Mouse (Mus musculus): Measurements from ENCODE around the gene Vsx1. TPM values are rescaled to one million over a fixed set of nuclear protein-coding genes. Genes with fewer than 3 reads are reported as not detected.

Vsx1 gene
- polyA plus RNA-seq (2014; fragmentation: Nextera tagmentation; extraction: Ambion mirVana), result not detected in 2 replicates

- ATAC-seq (ENCODE audit: low FRiP score, low TSS enrichment), result no peak
- peak within 1 kb of the TSS; percentile 37 for H3K4me2 ChIP-seq (replicated peaks; ENCODE audit: low read depth, low read length)
Observed at GRCm38 (mm10) chr2:150689223-150689800, at the start of gene Vsx1. Vsx1 (minus strand) TSS chr2:150689360.

GRCm38 (mm10) chr2:150737881-150738280 is 48.7 kb upstream of the Vsx1 start:
- no peak overlapping the region for H3K4me2 ChIP-seq (replicated peaks; ENCODE audit: low read depth, low read length)
- WGBS, result 79% methylated on average over 9 of the region's 9 CpGs

More at GRCm38 (mm10) chr2:150689223-150689800, at the start of gene Vsx1:
- Histone ChIP-seq H3K27ac (ENCODE audit: low read depth, low read length) (no peak within 1 kb of the TSS), H3K9me3 (ENCODE audit: control insufficient read depth, low read length) (no peaks in the 10 kb centered on the region; the same call in 1 of the 2 replicates), H3K9ac (ENCODE audit: low read depth, low read length) (no peak within 1 kb of the TSS; the same call in 1 of the 2 replicates), H3K27me3 (ENCODE audit: control insufficient read depth, insufficient read depth, low read length) (peaks cover 58% of the 10 kb centered on the region), H3K4me3 (ENCODE audit: low read length) (peak within 1 kb of the TSS; percentile 31), H3K4me1 (ENCODE audit: control insufficient read depth, insufficient read depth, low read length) (no peaks in the 10 kb centered on the region), H3K36me3 (ENCODE audit: control insufficient read depth, insufficient read depth, low read length) (no peaks in the 10 kb centered on the region)
- WGBS, result 51% methylated on average over 16 of the region's 16 CpGs

GRCm38 (mm10) chr2:150735756-150736576 is 46.8 kb upstream of the Vsx1 start:
- no peaks in the 10 kb centered on the region for H3K4me1 ChIP-seq (ENCODE audit: control insufficient read depth, insufficient read depth, low read length)
- no peak overlapping the region for H3K4me3 ChIP-seq (ENCODE audit: low read length)
- no peaks in the 10 kb centered on the region for H3K36me3 ChIP-seq (ENCODE audit: control insufficient read depth, insufficient read depth, low read length)
- no peak overlapping the region for H3K4me2 ChIP-seq (replicated peaks; ENCODE audit: low read depth, low read length)
- H3K27me3 ChIP-seq (ENCODE audit: control insufficient read depth, insufficient read depth, low read length), result no peaks in the 10 kb centered on the region
- WGBS, result 57% methylated on average over 11 of the region's 11 CpGs
- H3K9me3 ChIP-seq (ENCODE audit: control insufficient read depth, low read length), result no peaks in the 10 kb centered on the region
- H3K27ac ChIP-seq (ENCODE audit: low read depth, low read length), result no peak overlapping the region
- ATAC-seq (ENCODE audit: low FRiP score, low TSS enrichment), result peak; percentile 52; the same call in 1 of the 2 replicates
- H3K9ac ChIP-seq (ENCODE audit: low read depth, low read length), result no peak overlapping the region

More at GRCm38 (mm10) chr2:150737881-150738280, 48.7 kb upstream of the Vsx1 start:
- no peaks in the 10 kb centered on the region for H3K36me3 ChIP-seq (ENCODE audit: control insufficient read depth, insufficient read depth, low read length)
- H3K4me1 ChIP-seq (ENCODE audit: control insufficient read depth, insufficient read depth, low read length), result no peaks in the 10 kb centered on the region
- H3K27me3 ChIP-seq (ENCODE audit: control insufficient read depth, insufficient read depth, low read length), result no peaks in the 10 kb centered on the region
- H3K27ac ChIP-seq (ENCODE audit: low read depth, low read length), result no peak overlapping the region
- no peak overlapping the region for H3K9ac ChIP-seq (ENCODE audit: low read depth, low read length)
- no peak overlapping the region for H3K4me3 ChIP-seq (ENCODE audit: low read length)
- no peaks in the 10 kb centered on the region for H3K9me3 ChIP-seq (ENCODE audit: control insufficient read depth, low read length)
- no peak for ATAC-seq (ENCODE audit: low FRiP score, low TSS enrichment)

DNA sequence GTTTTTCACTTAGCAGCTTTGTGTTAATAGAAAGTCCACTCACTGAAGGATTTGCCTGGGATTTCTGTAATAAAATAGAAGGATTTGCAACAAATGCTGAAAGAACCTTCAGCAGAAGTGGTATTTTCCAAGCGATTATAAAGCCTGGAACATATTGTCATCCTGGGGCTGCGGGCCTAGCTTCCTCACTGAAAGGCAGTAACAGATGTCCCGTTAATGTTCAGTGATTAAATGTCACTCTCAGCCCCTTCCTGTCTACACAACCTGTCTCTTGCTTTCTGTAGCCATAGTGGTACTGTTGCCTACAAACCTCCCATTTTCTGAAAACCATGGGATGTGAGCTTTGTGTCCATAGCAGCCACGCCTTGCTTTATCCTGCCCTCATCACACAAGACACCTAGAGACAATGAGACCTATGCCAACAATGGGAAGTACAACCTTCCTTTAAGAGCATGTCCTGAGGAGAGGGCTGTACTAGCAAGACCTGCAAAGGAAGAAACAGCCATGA is 23.1 kb upstream of the Vsx1 start:
- WGBS, result 79% methylated on average over 4 of the region's 4 CpGs
- no peak overlapping the region for H3K9ac ChIP-seq (ENCODE audit: low read depth, low read length)
- H3K27me3 ChIP-seq (ENCODE audit: control insufficient read depth, insufficient read depth, low read length), result no peaks in the 10 kb centered on the region
- no peak overlapping the region for H3K27ac ChIP-seq (ENCODE audit: low read depth, low read length)
- ATAC-seq (ENCODE audit: low FRiP score, low TSS enrichment), result no peak
- H3K9me3 ChIP-seq (ENCODE audit: control insufficient read depth, low read length), result no peaks in the 10 kb centered on the region
- no peak overlapping the region for H3K4me3 ChIP-seq (ENCODE audit: low read length)
- H3K36me3 ChIP-seq (ENCODE audit: control insufficient read depth, insufficient read depth, low read length), result no peaks in the 10 kb centered on the region
- no peaks in the 10 kb centered on the region for H3K4me1 ChIP-seq (ENCODE audit: control insufficient read depth, insufficient read depth, low read length)
- no peak overlapping the region for H3K4me2 ChIP-seq (replicated peaks; ENCODE audit: low read depth, low read length)

GRCm38 (mm10) chr2:150691481-150692170 is 2.5 kb upstream of the Vsx1 start:
- Histone ChIP-seq H3K9me3 (ENCODE audit: control insufficient read depth, low read length) (no peaks in the 10 kb centered on the region; the same call in 1 of the 2 replicates), H3K4me2 (replicated peaks; ENCODE audit: low read depth, low read length) (no peak overlapping the region), H3K27me3 (ENCODE audit: control insufficient read depth, insufficient read depth, low read length) (peaks cover 44% of the 10 kb centered on the region), H3K27ac (ENCODE audit: low read depth, low read length) (no peak overlapping the region), H3K36me3 (ENCODE audit: control insufficient read depth, insufficient read depth, low read length) (no peaks in the 10 kb centered on the region), H3K4me3 (ENCODE audit: low read length) (no peak overlapping the region), H3K9ac (ENCODE audit: low read depth, low read length) (no peak overlapping the region), H3K4me1 (ENCODE audit: control insufficient read depth, insufficient read depth, low read length) (no peaks in the 10 kb centered on the region)
- 84% methylated on average over 6 of the region's 6 CpGs for WGBS
- ATAC-seq (ENCODE audit: low FRiP score, low TSS enrichment), result no peak

GRCm38 (mm10) chr2:150690216-150690615 is 1.1 kb upstream of the Vsx1 start:
- Histone ChIP-seq H3K4me1 (ENCODE audit: control insufficient read depth, insufficient read depth, low read length) (no peaks in the 10 kb centered on the region), H3K36me3 (ENCODE audit: control insufficient read depth, insufficient read depth, low read length) (no peaks in the 10 kb centered on the region), H3K27me3 (ENCODE audit: control insufficient read depth, insufficient read depth, low read length) (peaks cover 58% of the 10 kb centered on the region), H3K27ac (ENCODE audit: low read depth, low read length) (no peak overlapping the region), H3K4me2 (replicated peaks; ENCODE audit: low read depth, low read length) (no peak overlapping the region), H3K9me3 (ENCODE audit: control insufficient read depth, low read length) (no peaks in the 10 kb centered on the region; the same call in 1 of the 2 replicates), H3K4me3 (ENCODE audit: low read length) (no peak overlapping the region), H3K9ac (ENCODE audit: low read depth, low read length) (no peak overlapping the region)
- ATAC-seq (ENCODE audit: low FRiP score, low TSS enrichment), result no peak
- WGBS, result 11% methylated on average over 11 of the region's 11 CpGs

GRCm38 (mm10) chr2:150688541-150689186 is 496 bp downstream of the Vsx1 start:
- Histone ChIP-seq H3K27me3 (ENCODE audit: control insufficient read depth, insufficient read depth, low read length) (peaks cover 58% of the 10 kb centered on the region), H3K9ac (ENCODE audit: low read depth, low read length) (no peak overlapping the region; the same call in 1 of the 2 replicates), H3K4me1 (ENCODE audit: control insufficient read depth, insufficient read depth, low read length) (no peaks in the 10 kb centered on the region), H3K27ac (ENCODE audit: low read depth, low read length) (no peak overlapping the region), H3K36me3 (ENCODE audit: control insufficient read depth, insufficient read depth, low read length) (no peaks in the 10 kb centered on the region), H3K9me3 (ENCODE audit: control insufficient read depth, low read length) (no peaks in the 10 kb centered on the region), H3K4me2 (replicated peaks; ENCODE audit: low read depth, low read length) (peak overlapping the region; percentile 37), H3K4me3 (ENCODE audit: low read length) (peak overlapping the region; percentile 31)
- peak; percentile 50 for ATAC-seq (ENCODE audit: low FRiP score, low TSS enrichment)
- WGBS, result under 1% methylated on average over 33 of the region's 44 CpGs

DNA sequence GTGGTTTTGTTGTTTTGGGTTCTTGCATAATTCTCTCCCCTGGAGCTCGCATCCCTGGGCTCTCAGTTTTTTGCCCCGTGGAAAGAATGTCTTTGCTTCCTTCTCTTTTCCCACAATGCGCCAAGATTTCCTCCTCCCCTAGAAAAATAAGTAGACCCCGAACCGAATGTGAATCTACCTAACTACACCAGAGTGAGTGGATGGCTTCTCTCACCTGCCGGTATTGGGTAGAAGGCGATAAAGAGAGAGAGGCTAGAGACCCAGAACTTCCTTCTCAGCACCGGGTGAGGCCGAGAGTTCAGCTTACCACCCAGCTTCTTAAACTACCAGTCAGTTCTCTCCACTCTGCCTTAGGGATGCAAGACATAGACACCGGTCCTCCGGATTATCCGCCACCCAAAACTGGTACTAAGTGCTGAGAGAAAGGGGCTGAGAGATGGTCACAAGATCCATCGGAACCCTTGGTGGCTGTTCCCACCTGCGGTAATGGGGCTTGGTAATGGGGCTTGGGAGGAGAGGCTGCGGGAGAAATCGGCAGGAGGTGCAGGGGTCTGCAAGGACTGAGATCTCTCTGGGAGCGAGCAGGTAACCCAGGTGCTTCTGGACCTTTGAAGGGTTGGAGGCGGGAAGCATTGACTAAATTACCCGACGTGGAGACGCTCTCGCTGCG is 1.2 kb downstream of the Vsx1 start:
- Histone ChIP-seq H3K27ac (ENCODE audit: low read depth, low read length) (no peak overlapping the region), H3K4me1 (ENCODE audit: control insufficient read depth, insufficient read depth, low read length) (no peaks in the 10 kb centered on the region), H3K9me3 (ENCODE audit: control insufficient read depth, low read length) (no peaks in the 10 kb centered on the region), H3K36me3 (ENCODE audit: control insufficient read depth, insufficient read depth, low read length) (no peaks in the 10 kb centered on the region), H3K4me3 (ENCODE audit: low read length) (peak overlapping the region; percentile 31), H3K9ac (ENCODE audit: low read depth, low read length) (no peak overlapping the region; the same call in 1 of the 2 replicates), H3K4me2 (replicated peaks; ENCODE audit: low read depth, low read length) (peak overlapping the region; percentile 37), H3K27me3 (ENCODE audit: control insufficient read depth, insufficient read depth, low read length) (peaks cover 58% of the 10 kb centered on the region)
- no peak for ATAC-seq (ENCODE audit: low FRiP score, low TSS enrichment)
- WGBS, result 4% methylated on average over 23 of the region's 23 CpGs

All from kidney, embryonic 14.5 days (tissue).